Mouse (Mus musculus): ENCODE measurements around the gene Pcdh15.

Gene Pcdh15

DNA sequence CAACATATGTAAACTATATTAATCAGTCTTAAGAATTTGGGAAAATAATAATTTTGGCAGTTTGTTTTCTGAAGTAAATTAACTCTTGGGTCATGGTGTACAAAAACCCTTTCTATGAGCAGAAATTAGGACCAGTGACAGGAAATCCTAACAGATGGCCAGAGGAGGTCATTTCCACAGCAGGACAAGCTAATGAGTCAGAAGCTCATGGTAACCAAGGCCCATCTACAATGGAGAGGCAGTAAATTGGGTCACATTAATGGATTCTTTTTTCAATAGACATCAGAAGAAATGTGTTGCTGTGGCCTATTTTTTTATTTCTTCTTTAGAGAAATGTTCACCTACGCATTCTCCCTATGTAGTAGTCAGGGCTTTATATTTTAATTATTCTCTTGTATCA is 923.9 kb downstream of the Pcdh15 start:
- DNase-seq, result no peak

DNA sequence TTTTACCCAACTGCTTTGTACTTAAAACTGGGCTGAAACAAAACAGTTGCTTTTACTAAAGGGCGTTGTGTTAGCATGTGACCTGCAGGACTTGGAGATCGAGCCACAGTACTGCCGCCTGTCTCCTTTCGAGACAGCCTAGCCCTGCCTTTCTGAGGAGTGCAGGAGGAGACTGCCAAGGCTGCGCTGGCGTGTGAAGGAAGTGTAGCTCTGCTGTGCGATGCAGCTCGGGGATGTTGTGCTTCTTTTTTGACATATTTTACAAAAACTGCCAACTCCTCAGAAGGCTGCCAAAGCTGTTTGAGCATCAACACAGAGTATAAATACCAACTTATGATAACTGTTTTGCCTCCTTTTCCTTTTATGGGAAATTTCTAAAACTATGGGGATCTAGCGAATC is 953.9 kb downstream of the Pcdh15 start:
- DNase-seq, result no peak

DNA sequence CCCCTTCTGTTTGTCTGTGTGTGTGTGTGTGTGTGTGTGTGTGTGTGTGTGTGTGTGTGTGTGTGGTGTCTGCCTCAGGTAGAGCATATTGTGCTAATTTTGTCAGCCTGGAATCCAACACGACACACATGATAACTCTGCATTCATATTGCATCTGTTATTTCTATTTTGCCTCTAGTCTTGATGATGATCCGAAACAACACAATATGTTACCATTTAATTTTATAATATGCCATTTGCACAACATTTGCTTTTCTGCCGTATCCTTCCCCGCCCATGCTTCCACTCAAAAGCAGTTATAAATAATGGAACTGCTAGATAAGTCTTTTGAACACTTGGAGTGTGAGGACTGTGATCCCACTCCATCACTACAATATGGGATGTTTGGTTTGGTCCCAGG is 987.5 kb downstream of the Pcdh15 start:
- no peak for DNase-seq

DNA sequence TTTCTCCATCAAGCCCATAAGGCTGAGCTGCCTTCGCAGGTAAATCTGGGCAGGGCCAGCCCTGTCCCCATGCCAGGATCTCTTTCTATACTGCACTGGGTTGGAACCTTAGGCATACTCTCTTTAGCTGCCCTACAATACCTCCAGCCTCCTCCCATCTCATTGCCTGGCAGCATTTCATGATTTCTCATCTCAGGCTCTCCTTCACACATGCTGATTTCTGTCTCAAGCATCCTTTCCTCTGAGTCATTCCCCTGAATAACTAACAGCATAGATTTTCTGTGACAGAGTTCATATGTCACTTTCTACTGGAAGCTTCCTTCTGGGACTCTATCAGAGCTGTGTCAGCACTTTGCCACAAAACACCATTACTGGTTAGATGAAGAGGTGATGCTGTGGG is 999.2 kb downstream of the Pcdh15 start:
- no peak for DNase-seq

- DNase-seq, result no peak
These were observed 1015.0 kb downstream of the Pcdh15 start for GRCm38 (mm10) chr10:74114107-74114506.

DNA sequence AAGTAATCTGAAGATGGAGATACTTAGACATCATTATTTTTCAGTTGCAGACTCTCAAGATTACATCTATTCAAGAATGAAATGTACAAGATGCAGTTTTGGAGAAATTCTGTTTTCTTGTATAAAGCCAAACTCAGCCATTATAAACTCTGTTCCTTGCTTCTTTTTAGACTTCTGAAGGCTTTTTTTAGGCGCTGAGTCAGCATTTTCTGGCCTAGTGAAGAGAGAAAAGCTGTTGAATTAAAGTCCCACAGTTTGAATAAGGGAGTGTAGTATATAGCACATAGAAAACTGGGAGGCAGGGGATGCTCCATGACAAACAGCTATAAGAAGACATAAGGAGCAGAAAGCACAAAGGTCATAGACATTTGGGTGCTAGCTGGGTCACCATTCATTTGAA is 1017.7 kb downstream of the Pcdh15 start:
- DNase-seq, result no peak

DNA sequence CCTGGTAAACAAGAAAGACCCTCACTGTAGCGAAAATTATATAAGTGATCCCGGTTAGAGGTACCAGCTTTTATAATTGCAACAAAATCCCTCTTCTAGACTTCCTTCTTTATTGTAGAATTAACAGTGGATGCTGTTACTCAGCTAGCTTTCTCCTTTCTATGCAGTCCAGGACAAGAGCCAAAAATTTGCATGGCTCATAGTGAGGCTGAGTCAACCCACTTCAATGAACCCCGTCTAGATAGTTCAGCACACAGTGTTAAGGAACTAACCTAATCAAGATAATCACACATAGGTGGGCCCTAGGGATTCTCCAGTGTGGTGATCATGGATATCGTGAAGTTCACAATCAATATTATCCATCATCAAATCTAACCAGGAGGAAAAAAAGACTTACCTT is 1024.3 kb downstream of the Pcdh15 start:
- DNase-seq, result no peak

DNA sequence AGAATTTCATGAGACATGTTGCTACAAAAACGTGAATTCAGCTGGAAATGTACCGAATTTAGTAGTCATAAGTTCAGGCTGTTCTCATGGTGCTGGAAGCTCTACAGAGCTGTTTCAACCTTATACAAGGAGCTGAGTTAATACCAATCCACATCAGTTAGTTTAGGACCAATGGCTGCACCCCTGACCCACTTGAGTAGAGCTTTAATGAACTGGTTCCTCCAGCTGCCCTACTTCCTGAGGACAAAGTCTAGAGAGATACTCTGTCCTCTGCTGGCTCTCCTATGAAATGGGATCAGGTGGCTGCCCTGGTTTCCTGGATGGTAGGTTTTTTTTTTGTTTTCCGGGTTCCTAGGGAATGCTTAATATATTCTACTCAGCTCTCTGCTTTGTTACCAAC is 1030.0 kb downstream of the Pcdh15 start:
- DNase-seq, result no peak

DNA sequence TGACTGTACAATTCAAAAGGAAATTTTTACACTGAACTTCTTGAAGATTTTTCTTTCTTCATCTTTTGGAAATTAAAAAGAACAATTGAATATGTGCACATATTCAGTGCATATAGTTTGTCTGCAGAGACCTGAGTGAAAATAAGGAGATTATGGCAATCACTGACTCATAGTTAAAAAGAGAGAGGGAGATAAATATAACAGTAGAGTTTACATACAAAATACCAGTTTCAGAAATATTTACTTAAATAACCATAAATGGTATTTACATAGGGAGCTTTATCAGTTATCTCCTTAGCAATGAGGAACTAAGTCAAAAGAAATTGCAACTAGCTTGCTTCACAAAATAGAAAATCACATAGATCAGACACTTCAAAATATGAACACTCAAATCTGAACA is 1030.5 kb downstream of the Pcdh15 start:
- DNase-seq, result no peak

DNA sequence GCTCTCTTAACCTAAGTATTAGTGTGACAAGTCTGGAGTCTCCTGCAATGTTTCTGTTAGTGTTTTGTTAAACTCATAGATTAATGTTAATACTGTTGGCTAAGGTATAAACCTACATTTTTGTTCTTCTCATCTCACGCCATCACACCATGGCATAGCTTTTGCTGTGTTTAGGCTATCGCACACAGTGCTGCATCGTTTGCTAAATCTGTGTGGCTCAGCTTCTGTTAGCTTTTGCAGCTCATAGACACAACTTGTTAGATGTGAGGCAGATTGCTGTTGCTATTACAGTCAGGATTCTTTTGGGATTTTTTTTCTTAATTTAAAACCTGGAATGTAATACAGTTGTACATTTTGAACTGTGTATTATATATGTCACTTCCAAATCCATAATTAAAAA is 1031.7 kb downstream of the Pcdh15 start:
- no peak for DNase-seq

GRCm38 (mm10) chr10:74147966-74148365 is 1048.8 kb downstream of the Pcdh15 start:
- DNase-seq, result no peak

GRCm38 (mm10) chr10:74181921-74182320 is 1082.8 kb downstream of the Pcdh15 start:
- DNase-seq, result no peak

DNA sequence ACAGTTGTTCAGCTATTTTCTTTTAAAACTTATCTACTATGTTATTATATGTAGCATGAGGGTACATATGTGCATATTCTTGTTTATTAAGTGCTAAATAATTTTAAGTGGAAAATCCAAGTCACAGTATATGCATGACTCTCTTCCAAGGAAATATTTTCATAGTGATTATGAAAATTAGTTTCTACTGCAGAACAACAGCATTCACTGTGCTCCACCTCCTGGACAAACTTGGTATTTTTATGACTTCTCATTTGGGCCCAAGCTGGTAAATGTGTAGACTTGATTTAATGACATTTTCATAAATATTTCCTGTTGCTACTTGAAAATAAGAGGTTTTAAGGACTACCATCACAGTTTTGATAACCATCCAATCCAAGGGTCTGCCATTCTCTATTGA is 1104.5 kb downstream of the Pcdh15 start:
- DNase-seq, result peak; percentile 2

DNA sequence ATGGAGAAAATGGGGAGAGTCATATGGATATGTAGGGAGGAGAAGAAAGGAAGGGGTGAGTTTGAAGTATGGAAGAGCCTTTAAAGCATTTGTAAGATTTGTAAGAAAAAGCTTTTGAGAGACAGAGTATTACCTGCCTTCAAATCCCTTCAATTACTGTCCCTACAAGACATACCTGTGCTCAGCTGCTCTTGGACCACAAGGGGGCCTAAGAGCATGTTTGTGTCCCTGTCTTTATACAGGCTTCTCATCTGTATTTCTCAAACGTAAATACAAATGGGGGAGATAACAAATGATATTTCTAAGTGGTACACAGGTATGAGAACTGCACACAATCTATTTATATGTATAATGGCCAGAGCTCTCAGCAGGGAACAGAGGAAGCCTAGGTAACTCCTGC is 1118.1 kb downstream of the Pcdh15 start:
- DNase-seq, result no peak

GRCm38 (mm10) chr10:74220439-74220838 is 1121.3 kb downstream of the Pcdh15 start:
- DNase-seq, result no peak

DNA sequence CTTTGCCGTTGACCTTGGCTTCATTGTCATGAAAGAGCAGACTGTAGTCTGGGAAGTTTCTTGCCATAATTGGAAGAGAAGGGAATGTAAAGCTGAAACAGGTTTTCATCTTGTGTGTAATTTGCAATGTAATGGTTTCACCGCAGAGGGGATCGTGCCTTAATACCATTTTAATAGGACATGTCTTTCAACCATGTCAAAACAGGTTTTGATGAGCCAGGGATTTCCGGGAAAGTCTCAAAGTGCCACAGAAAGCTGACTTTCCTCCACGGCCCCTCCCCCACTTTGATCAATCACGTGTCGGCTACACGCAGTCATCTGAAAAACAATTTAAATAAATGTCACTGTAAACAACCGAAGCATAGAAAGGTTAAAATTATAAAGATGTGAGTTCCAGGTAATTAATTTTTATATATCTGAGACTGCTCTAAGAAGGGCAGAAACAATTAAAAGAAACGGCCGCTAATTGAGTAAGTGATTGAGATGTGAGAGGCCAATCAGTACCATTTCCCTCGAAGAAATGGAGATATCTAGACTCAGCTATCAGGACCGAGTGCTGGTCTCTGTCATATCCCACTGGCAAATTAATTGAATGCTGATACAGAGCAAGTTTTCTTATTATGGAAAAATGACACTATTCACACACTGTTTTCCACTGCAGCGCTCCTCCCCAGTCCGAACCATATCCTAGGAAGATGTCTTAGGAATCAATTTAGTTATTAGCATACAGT is 1158.7 kb downstream of the Pcdh15 start:
- DNase-seq, result no peak

- DNase-seq, result no peak
These were observed 1159.5 kb downstream of the Pcdh15 start for GRCm38 (mm10) chr10:74258639-74259038.

DNA sequence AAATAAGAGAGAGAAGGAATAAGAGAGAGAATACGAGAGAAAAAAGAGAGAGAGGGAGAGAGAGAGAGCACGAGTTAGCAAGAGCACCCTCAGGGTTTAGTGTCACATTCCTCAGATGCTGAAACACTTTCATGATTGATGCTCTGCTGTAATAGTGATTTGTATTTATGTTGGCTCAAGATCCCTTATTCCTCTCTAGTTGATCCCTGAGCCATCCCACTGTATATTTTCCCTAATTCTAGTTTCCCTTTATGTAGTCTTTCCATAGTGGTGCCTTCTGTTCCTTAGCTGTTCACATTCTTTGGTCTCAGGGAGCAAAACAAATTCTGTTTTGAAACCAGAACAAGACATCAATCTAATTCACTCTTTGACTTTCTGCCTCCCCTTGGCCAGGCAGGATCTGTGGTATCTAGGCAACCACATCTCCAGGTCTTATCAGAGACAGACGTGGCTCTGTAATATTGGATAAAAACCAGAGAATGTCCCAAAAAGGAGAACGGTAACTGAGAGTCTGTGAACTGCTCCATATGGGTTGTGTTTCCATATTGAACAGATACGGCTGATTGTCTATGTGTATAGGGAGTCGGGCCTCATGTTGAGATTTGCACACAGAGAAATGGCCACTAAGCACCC is 1170.6 kb downstream of the Pcdh15 start:
- no peak for DNase-seq

GRCm38 (mm10) chr10:74270894-74271293 is 1171.8 kb downstream of the Pcdh15 start:
- DNase-seq, result no peak

DNA sequence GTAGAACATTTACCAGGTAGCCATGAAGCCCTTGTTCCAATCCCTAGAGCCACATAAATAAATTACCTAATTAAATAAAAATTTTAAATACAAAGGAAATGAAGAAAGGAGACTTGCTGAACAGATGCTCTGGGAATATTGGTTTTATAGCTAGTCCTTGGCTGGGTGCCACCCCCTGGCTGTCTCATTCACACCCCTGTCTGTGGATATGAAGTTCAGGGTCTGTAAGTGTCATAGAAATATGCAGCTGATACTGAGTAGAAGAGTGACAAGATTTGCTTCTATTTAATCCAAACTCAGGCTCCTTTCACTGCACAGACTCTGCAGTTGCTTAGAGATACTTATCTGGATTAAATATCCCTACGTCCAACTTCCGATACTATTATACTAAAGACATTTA is 1205.0 kb downstream of the Pcdh15 start:
- no peak for DNase-seq

GRCm38 (mm10) chr10:74305439-74306158 is 1206.5 kb downstream of the Pcdh15 start:
- DNase-seq, result peak; percentile 38

GRCm38 (mm10) chr10:74307035-74307434 is 1207.9 kb downstream of the Pcdh15 start:
- DNase-seq, result no peak

DNA sequence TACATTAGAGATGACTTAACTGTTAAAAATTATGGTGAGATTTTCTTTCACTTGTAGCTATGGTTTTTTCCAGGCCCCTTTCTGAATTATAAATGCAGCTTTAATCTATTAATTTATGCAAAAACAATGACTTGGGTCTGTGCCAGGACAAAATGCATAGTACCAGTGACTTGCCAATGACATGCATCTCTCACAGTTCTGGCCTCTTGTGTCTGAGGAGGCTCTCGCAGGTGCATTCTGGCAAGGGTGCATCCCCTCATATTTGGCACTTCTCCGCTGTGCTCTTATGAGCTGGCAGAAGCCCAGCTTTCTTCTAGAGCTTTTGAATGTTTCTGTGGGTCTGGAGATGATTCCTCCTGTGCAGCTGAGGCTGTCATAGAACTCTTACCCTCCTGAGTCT is 1216.9 kb downstream of the Pcdh15 start:
- DNase-seq, result no peak

GRCm38 (mm10) chr10:74335412-74335811 is 1236.3 kb downstream of the Pcdh15 start:
- DNase-seq, result no peak
